Mouse (Mus musculus) cerebellum, postnatal 14 days (tissue): Measurements from ENCODE around the gene Asb15.
A peak's percentile ranks its signal among the peaks of the same experiment; 100 is the strongest.

Source experiments
- DNase-seq, 2 experiments: peaks; one replicate each; pipeline ENCODE4 v3.0.0; 2021; ENCODE audit warnings: mixed read lengths in 2 of 2

Gene Asb15

GRCm38 (mm10) chr6:24608682-24609081 lies 80.7 kb downstream of the Asb15 start:
- DNase-seq = no peak

GRCm38 (mm10) chr6:24609531-24609930 lies 81.6 kb downstream of the Asb15 start:
- DNase-seq = no peak

GRCm38 (mm10) chr6:24610358-24610757 lies 82.4 kb downstream of the Asb15 start:
- no peak for DNase-seq

GRCm38 (mm10) chr6:24612074-24612755 lies 84.3 kb downstream of the Asb15 start:
- DNase-seq = no peak

- DNase-seq = no peak
Measured at GRCm38 (mm10) chr6:24613346-24613745, 85.4 kb downstream of the Asb15 start.

GRCm38 (mm10) chr6:24613918-24614317 lies 86.0 kb downstream of the Asb15 start:
- DNase-seq = no peak

GRCm38 (mm10) chr6:24616746-24617145 lies 88.8 kb downstream of the Asb15 start:
- peak; percentile 74 to 76 for DNase-seq

- no peak for DNase-seq
Measured at GRCm38 (mm10) chr6:24619285-24620045, 91.5 kb downstream of the Asb15 start.

- no peak for DNase-seq
Measured at GRCm38 (mm10) chr6:24620936-24621335, 93.0 kb downstream of the Asb15 start.

GRCm38 (mm10) chr6:24622098-24622497 lies 94.2 kb downstream of the Asb15 start:
- DNase-seq = no peak
